Mouse (Mus musculus): ENCODE results near the gene Wipf3.

DNA sequence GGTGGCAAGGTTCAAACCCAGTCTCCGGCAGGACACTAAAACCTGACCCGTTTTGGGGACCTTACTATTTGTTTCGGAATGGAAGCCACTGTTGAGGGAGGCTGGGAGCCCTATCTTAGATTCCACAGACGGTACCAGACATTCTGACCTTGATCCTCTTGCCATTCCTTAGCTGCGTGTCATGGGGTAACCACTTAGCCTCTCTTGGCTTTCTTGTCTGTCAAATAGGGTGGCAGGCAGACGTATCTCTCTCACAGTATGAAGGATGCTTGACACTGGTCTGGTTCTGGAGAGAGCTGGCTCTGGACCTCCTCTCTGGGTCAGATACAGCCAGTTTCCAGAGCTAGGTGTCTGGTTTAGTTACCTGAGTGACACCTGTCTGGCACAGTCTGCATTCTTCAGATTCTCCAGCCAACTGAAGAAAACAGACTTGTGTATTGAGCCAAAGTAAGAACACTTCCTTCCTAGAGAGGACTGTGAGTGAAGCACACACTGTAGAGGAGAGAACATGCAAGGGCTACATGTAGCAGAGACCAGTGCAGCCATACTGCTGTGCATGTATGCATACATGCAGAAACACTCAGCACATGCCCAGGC is 56.7 kb downstream of the Wipf3 start:
- TF ChIP-seq POLR2A (IDR thresholded peaks at IDR 0.05; ENCODE audit: borderline replicate concordance, extremely low read depth, low read depth, low read length): no peak
- no peak for TF ChIP-seq CTCF (IDR thresholded peaks at IDR 0.05; ENCODE audit: insufficient read depth, low read length)

Data from lung, adult 2 months (tissue).